Mouse (Mus musculus) liver, adult 2 months (tissue): ENCODE data around the gene Barx2. TPM values are rescaled to one million over a fixed set of nuclear protein-coding genes. Genes with fewer than 3 reads are reported as not detected.
A peak's percentile ranks its signal among the peaks of the same experiment; 100 is the strongest.

Experiments used
- DNase-seq: peaks from one replicate; pipeline ENCODE4 v3.0.0-alpha.2; 2011; ENCODE audit warnings: low read depth, low spot score; ENCODE audit errors: extremely low read depth
- H3K27ac ChIP-seq: fragments of 200-500 bp; replicated peaks from 2 replicates; pipeline ENCODE4 v1.5.1; 2012; ENCODE audit warnings: low read depth, mild to moderate bottlenecking, control low read depth, inconsistent platforms, low read length; ENCODE audit not compliant: insufficient read depth
- H3K27me3 ChIP-seq: fragments of 200-500 bp; 2 replicates; pipeline ENCODE4 v1.6.1; 2012; ENCODE audit warnings: mild to moderate bottlenecking, moderate library complexity, low read length, inconsistent platforms; ENCODE audit not compliant: control insufficient read depth, insufficient read depth
- H3K36me3 ChIP-seq: fragments of 200-500 bp; 2 replicates; pipeline ENCODE4 v1.6.1; 2012; ENCODE audit warnings: low read length, inconsistent platforms; ENCODE audit not compliant: control insufficient read depth, insufficient read depth
- H3K4me1 ChIP-seq: fragments of 200-500 bp; 2 replicates; pipeline ENCODE4 v1.6.1; 2011; ENCODE audit warnings: low read length; ENCODE audit not compliant: control insufficient read depth, insufficient read depth
- H3K4me3 ChIP-seq: fragments of 200-500 bp; 2 replicates; pipeline ENCODE4 v1.5.1; 2011; ENCODE audit warnings: low read depth, mild to moderate bottlenecking, control low read depth, low read length, moderate library complexity; ENCODE audit not compliant: insufficient read depth
- H3K79me2 ChIP-seq: fragments of 200-500 bp; 2 replicates; pipeline ENCODE4 v1.6.1; 2012; ENCODE audit warnings: inconsistent platforms, mild to moderate bottlenecking, low read length, moderate library complexity; ENCODE audit not compliant: control insufficient read depth, insufficient read depth
- H3K9ac ChIP-seq: fragments of 200-500 bp; 2 replicates; pipeline ENCODE4 v1.6.1; 2012; ENCODE audit warnings: low read depth, mild to moderate bottlenecking, control low read depth, inconsistent platforms, low read length
- CTCF ChIP-seq: fragments of 200-500 bp; IDR thresholded peaks from 2 replicates; pipeline ENCODE4 v1.5.1; 2011; ENCODE audit warnings: low read depth, low read length, control low read depth
- POLR2A ChIP-seq: fragments of 200-500 bp; IDR thresholded peaks from 2 replicates; pipeline ENCODE4 v1.6.1; 2011; ENCODE audit warnings: low read length, control low read depth; ENCODE audit not compliant: insufficient read depth; ENCODE audit errors: extremely low read depth
- WGBS: fragments of 180-500 bp; shearing (Covaris S2); methylation state at CpG from one replicate; pipeline ENCODE4 v1.1.7; 2018; 5-methylcytosine and 5-hydroxymethylcytosine counted together
- polyA plus RNA-seq: library from polyadenylated mRNA; depleted of rRNA; stranded (reverse); fragments of >200 nt; gene quantifications from 2 replicates; pipeline ENCODE4 v1.2.3, GENCODE M21; 2012; rRNA removed
- total RNA-seq: library from RNA; depleted of rRNA; stranded (reverse); fragments of >200 nt; gene quantifications from 2 replicates; pipeline ENCODE4 v1.2.3, GENCODE M21; 2014; rRNA removed

The Barx2 gene
- total RNA-seq (0.07 and 0.09 TPM in 2 replicates), polyA plus RNA-seq (not detected in 2 replicates)

GRCm38 (mm10) chr9:31912921-31913738 is at the start of gene Barx2:
TSS of gene Barx2 (minus strand) at chr9:31913462.
- Histone ChIP-seq H3K27ac (no peak within 1 kb of the TSS), H3K4me3 (no peak within 1 kb of the TSS), H3K36me3 (no peaks in the 10 kb centered on the region), H3K9ac (no peak within 1 kb of the TSS), H3K4me1 (peaks cover 4% of the 10 kb centered on the region; the same call in 1 of the 2 replicates), H3K79me2 (no peaks in the 10 kb centered on the region), H3K27me3 (peaks cover 17% of the 10 kb centered on the region)
- WGBS = 2% methylated on average over 81 of the region's 81 CpGs
- peak; percentile 27 for TF ChIP-seq CTCF
- no peak for TF ChIP-seq POLR2A
- DNase-seq = no peak

- no peaks in the 10 kb centered on the region for H3K79me2 ChIP-seq
- TF ChIP-seq CTCF (no peak), POLR2A (no peak)
- no peaks in the 10 kb centered on the region for H3K27me3 ChIP-seq
- WGBS = 28% methylated on average over 1 of the region's 1 CpGs
- no peak overlapping the region for H3K27ac ChIP-seq
- no peak overlapping the region for H3K9ac ChIP-seq
- no peak overlapping the region for H3K4me3 ChIP-seq
- peaks cover 4% of the 10 kb centered on the region; the same call in 1 of the 2 replicates for H3K4me1 ChIP-seq
- DNase-seq = no peak
- no peaks in the 10 kb centered on the region for H3K36me3 ChIP-seq
These were observed 49.0 kb upstream of the Barx2 start for GRCm38 (mm10) chr9:31962265-31962664.

DNA sequence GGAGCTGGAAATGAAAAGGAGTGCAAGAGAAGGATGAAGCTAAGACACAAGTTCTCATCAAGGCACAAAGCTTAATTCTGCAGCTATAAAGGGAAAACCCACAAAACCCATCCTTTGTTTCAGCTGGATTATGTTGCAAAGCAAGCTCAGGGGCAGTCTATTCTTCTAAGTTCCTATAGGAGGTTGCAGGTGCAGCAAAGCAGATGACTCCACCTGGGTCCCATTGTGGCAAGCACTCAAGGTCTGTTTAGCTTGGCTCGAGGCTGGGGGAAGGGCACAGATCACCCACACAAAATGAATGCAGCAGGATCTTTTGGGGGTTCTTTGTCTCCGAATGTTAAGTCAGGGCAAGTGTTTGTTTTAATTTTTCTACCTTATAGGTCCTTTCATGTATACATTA is 47.2 kb upstream of the Barx2 start:
- H3K27me3 ChIP-seq = no peaks in the 10 kb centered on the region
- no peak overlapping the region for H3K4me3 ChIP-seq
- H3K36me3 ChIP-seq = no peaks in the 10 kb centered on the region
- H3K4me1 ChIP-seq = peaks cover 4% of the 10 kb centered on the region; the same call in 1 of the 2 replicates
- 81% methylated on average over 2 of the region's 2 CpGs for WGBS
- H3K79me2 ChIP-seq = no peaks in the 10 kb centered on the region
- DNase-seq = no peak
- no peak overlapping the region for H3K9ac ChIP-seq
- TF ChIP-seq CTCF (no peak), POLR2A (no peak)
- no peak overlapping the region for H3K27ac ChIP-seq

DNA sequence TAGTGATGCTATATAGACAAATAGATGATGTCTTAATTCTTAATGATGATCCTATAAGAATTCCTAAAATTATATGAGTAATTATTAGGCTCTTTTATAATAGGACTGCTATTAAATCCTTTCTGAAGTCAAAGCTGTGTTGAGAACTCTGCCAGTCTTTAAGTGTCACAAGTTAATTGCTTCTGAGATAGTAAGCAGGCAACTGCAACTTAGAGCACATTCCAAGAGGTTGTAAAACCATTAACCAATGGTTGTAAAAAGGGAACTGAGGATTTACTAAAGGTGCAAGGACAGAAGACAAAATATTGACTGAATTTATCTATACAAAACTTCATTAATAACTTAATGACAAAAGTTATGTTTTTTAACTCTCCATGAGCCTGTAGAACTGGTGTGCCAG is 44.9 kb upstream of the Barx2 start:
- no peak overlapping the region for H3K4me3 ChIP-seq
- TF ChIP-seq POLR2A (no peak), CTCF (no peak)
- H3K9ac ChIP-seq = no peak overlapping the region
- H3K4me1 ChIP-seq = peaks cover 3% of the 10 kb centered on the region; the same call in 1 of the 2 replicates
- no peaks in the 10 kb centered on the region for H3K36me3 ChIP-seq
- no peak overlapping the region for H3K27ac ChIP-seq
- no peaks in the 10 kb centered on the region for H3K79me2 ChIP-seq
- no peaks in the 10 kb centered on the region for H3K27me3 ChIP-seq
- no peak for DNase-seq

DNA sequence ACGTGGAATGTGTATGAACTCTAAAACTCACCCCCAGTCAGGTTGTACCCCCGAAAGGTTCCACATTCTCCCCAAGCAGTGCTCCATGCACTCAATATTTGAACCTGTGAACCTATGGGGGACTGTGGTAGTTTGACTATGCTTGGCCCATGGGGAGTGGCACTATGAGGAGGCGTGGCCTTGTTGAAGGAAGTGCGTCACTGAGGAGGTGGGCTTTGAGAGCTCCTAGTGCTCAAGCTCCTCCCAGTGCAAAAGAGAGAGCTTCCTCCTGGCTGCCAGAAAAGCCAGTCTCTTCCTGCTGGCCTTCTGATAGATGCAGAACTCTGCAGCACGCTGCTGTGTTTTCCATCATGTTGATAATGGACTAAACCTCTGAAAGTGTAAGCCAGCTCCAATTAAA is 37.2 kb upstream of the Barx2 start:
- no peak for DNase-seq
- Histone ChIP-seq H3K27ac (no peak overlapping the region), H3K4me3 (no peak overlapping the region), H3K79me2 (no peaks in the 10 kb centered on the region), H3K27me3 (no peaks in the 10 kb centered on the region), H3K9ac (no peak overlapping the region), H3K36me3 (no peaks in the 10 kb centered on the region), H3K4me1 (no peaks in the 10 kb centered on the region)
- no peak for TF ChIP-seq CTCF
- 87% methylated on average over 5 of the region's 5 CpGs for WGBS

- H3K4me1 ChIP-seq = no peaks in the 10 kb centered on the region
- H3K36me3 ChIP-seq = no peaks in the 10 kb centered on the region
- WGBS = 91% methylated on average over 5 of the region's 5 CpGs
- no peak overlapping the region for H3K4me3 ChIP-seq
- no peaks in the 10 kb centered on the region for H3K27me3 ChIP-seq
- TF ChIP-seq POLR2A (no peak), CTCF (no peak)
- no peak for DNase-seq
- no peak overlapping the region for H3K27ac ChIP-seq
- H3K9ac ChIP-seq = no peak overlapping the region
- H3K79me2 ChIP-seq = no peaks in the 10 kb centered on the region
These were observed 35.8 kb upstream of the Barx2 start for GRCm38 (mm10) chr9:31949031-31949430.
